Mouse (Mus musculus): Measurements from ENCODE around the gene Zfp551.
A peak's percentile ranks its signal among the peaks of the same experiment; 100 is the strongest.

Zfp551 gene

DNA sequence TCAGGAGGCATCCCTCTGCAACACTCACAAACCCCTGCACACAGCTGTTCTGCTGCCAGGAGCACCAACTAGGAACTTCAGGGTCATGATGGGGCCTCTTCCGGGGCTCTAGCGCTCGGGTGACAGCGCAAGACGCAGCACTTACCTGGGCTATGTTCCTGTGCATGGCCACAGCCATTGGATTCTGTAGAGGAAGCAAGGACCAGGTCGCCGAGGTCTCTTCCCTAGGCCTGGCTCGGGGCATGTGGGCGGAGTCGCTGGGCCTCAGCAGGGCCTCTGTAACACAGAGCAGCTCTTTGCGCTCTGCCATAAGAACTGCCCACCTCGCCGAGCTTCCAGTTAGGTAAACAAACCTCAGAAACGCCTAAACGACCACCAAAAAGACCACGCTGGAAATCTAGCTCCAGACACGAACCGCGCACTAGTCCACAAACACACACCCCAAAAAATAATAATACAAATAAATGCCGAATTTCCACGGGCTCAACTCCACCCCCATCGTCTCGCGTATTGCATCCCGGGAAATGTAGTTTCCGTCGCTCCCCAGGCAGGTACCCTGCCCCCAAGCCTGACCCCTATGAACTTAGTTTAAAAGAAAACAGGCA is at the start of gene Zfp551:
TSS of gene Zfp551 (minus strand) at position 507 of the 605 bp plus-strand sequence.
- peak; percentile 70 to 75 for DNase-seq

DNA sequence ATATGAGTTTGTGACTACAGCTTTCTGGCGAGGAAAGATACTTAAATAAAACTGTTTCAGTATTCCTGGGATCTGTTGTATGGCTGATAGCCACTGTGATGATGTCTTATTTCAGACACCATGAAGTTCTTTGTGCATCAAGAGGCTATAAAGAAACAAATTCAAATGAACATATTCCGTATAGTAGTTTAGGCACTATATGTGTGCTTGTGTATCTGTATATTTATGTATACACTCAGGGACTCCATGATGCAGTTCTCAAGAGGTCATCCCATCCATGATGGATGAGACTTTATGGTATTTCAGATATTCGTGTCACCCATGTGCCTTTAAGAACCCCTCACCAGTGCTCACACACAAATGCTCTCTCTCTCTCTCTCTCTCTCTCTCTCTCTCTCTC is 304 bp upstream of the Zfp551 start:
- DNase-seq, result no peak

DNA sequence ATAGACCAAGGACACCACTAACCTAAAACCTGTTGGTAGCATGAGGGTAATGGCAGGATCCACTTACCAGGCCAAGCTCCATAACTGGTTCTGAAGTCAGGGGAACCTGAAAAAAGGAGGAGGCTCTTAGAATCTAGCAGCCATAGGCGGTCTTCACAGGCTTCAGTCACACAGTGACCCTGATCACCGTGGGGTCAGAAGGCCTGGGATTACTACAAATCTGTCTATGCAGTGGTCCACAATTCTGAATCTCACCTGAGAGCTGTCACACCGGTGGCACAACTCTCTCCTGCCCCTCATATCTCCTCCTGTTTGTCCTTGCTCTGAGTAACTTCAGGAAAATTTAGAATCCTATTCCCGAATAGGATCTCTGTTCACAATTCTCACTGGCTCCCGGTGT is 810 bp downstream of the Zfp551 start:
- peak in 1 of 2 experiments; percentile 8 for DNase-seq

DNA sequence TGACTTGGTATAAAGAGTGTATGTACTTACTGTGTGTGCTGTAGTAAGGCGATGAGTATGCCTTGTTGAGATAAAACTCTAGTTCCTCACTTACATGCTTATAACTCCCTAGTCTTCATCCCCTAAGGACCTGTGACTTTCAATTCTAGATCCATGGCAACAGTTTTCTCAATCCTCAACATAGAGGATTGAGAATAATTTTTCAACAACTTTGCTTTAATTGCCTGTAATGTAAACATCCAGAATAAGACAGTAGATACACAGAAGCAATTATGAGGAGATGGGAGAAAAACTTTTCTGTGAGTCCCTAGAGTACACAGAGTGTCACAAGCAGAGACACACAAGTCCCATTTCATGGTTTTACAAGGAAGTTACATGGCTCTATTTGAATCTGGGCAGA is 53.4 kb downstream of the Zfp551 start, which contains the start of gene Vmn1r84:
TSS of gene Vmn1r84 (minus strand) at position 101 of the 400 bp plus-strand sequence.
- no peak for DNase-seq

Data from cerebellum, postnatal 25 days (tissue).